Mouse (Mus musculus): ENCODE data around the gene Apol10a.
"Not testable (repeated sequence)": the region's sequence is repeated elsewhere in the genome, so short reads cannot be mapped to it uniquely, and the experiment has no call there.

The Apol10a gene

DNA sequence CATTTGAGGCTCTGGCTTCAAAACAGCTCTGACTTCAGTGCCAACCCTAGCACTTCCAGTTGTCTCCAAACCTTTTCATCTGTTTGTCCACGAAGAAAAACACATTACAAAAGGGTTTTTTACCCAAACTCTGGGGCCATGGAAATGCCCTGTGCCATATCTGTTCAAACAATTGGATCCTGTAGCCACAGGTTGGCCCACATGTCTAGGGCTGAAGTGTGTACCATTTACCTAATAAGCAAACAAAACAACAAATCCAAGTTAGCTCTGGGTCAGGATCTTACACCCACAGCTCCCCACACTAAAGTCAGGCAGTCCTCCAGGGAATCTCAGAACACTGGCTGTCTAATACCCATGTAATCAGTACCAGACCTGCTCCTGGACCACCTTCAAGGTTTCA is 62.4 kb downstream of the Apol10a start:
- not testable (repeated sequence) for H3K36me3 ChIP-seq (ENCODE audit: control insufficient read depth, insufficient read depth, low read length, poor library complexity, severe bottlenecking); DNase-seq (ENCODE audit: low read depth, low spot score); H3K27me3 ChIP-seq (ENCODE audit: control insufficient read depth, insufficient read depth, low read length, poor library complexity, severe bottlenecking)
